Mouse (Mus musculus) midbrain, embryonic 12.5 days (tissue): Measurements from ENCODE around the gene Tmem175. TPM values are rescaled to one million over a fixed set of nuclear protein-coding genes. Genes with fewer than 3 reads are reported as not detected.

Experiments used
- ATAC-seq: fragments of 200-750 bp; cut with Nextera tagmentation; 2 replicates; pipeline ENCODE4 v1.8.0; 2017; ENCODE audit warnings: low read depth, moderate TSS enrichment, moderate library complexity; ENCODE audit not compliant: low FRiP score
- H3K27ac ChIP-seq: fragments of 300-500 bp; sonication (generic); replicated peaks from 2 replicates; pipeline ENCODE4 v1.5.1; 2016; ENCODE audit warnings: mild to moderate bottlenecking
- H3K27me3 ChIP-seq: fragments of 300-500 bp; sonication (generic); 2 replicates; pipeline ENCODE4 v1.6.1; 2016; ENCODE audit warnings: mild to moderate bottlenecking
- H3K36me3 ChIP-seq: fragments of 300-500 bp; sonication (generic); 2 replicates; pipeline ENCODE4 v1.6.1; 2016
- H3K4me1 ChIP-seq: fragments of 300-500 bp; sonication (generic); 2 replicates; pipeline ENCODE4 v1.6.1; 2016
- H3K4me2 ChIP-seq: fragments of 300-500 bp; sonication (generic); replicated peaks from 2 replicates; pipeline ENCODE4 v1.6.1; 2016; ENCODE audit warnings: mild to moderate bottlenecking, moderate library complexity
- H3K4me3 ChIP-seq: fragments of 300-500 bp; sonication (generic); 2 replicates; pipeline ENCODE4 v1.5.1; 2016; ENCODE audit warnings: mild to moderate bottlenecking
- H3K9ac ChIP-seq: fragments of 300-500 bp; sonication (generic); replicated peaks from 2 replicates; pipeline ENCODE4 v1.6.1; 2016; ENCODE audit warnings: mild to moderate bottlenecking, moderate library complexity
- H3K9me3 ChIP-seq: fragments of 300-500 bp; sonication (generic); 2 replicates; pipeline ENCODE4 v1.6.1; 2016; ENCODE audit warnings: mild to moderate bottlenecking
- WGBS: fragments of 180-500 bp; shearing (Covaris S2); methylation state at CpG from one replicate; pipeline ENCODE4 v1.1.7; 2016; 5-methylcytosine and 5-hydroxymethylcytosine counted together
- polyA plus RNA-seq: library from polyadenylated mRNA; unstranded; fragments of >200 nt; fragmentation: Nextera tagmentation; extraction: Ambion mirVana; gene quantifications from 2 replicates; pipeline ENCODE4 v1.2.1, GENCODE M21; 2016

Tmem175 gene
- polyA plus RNA-seq, 1 experiment from 2014 or later = 21.5 TPM

GRCm38 (mm10) chr5:108655891-108656650 is 26.5 kb downstream of the Tmem175 start:
- Histone ChIP-seq H3K4me1 (peaks cover 21% of the 10 kb centered on the region), H3K9ac (no peak overlapping the region), H3K4me3 (no peak overlapping the region), H3K4me2 (no peak overlapping the region), H3K27me3 (no peaks in the 10 kb centered on the region), H3K36me3 (peaks cover 61% of the 10 kb centered on the region), H3K9me3 (no peaks in the 10 kb centered on the region), H3K27ac (no peak overlapping the region)
- no peak for ATAC-seq
- WGBS = 91% methylated on average over 15 of the region's 15 CpGs

- peaks cover 56% of the 10 kb centered on the region for H3K36me3 ChIP-seq
- no peak for ATAC-seq
- no peak overlapping the region for H3K4me2 ChIP-seq
- H3K9ac ChIP-seq = no peak overlapping the region
- WGBS = 77% methylated on average over 5 of the region's 5 CpGs
- no peaks in the 10 kb centered on the region for H3K27me3 ChIP-seq
- 0 out of 2 replicates have a peak overlapping the region, but pooled peaks have one; percentile 7 for H3K27ac ChIP-seq
- H3K9me3 ChIP-seq = no peaks in the 10 kb centered on the region
- H3K4me3 ChIP-seq = no peak overlapping the region
- peaks cover 21% of the 10 kb centered on the region for H3K4me1 ChIP-seq
Observed at GRCm38 (mm10) chr5:108657406-108657805, 27.8 kb downstream of the Tmem175 start.

GRCm38 (mm10) chr5:108658611-108659010 is 29.0 kb downstream of the Tmem175 start:
- Histone ChIP-seq H3K27me3 (peaks cover 5% of the 10 kb centered on the region; the same call in 1 of the 2 replicates), H3K27ac (no peak overlapping the region), H3K36me3 (peaks cover 44% of the 10 kb centered on the region), H3K9me3 (no peaks in the 10 kb centered on the region), H3K4me1 (peaks cover 21% of the 10 kb centered on the region), H3K9ac (no peak overlapping the region), H3K4me3 (no peak overlapping the region), H3K4me2 (no peak overlapping the region; the same call in 1 of the 2 replicates)
- no peak for ATAC-seq
- WGBS = 75% methylated on average over 1 of the region's 1 CpGs

- Histone ChIP-seq H3K4me3 (peak within 1 kb of the TSS; percentile 85), H3K9me3 (no peaks in the 10 kb centered on the region), H3K9ac (peak within 1 kb of the TSS; percentile 91), H3K36me3 (peaks cover 31% of the 10 kb centered on the region), H3K4me1 (peaks cover 21% of the 10 kb centered on the region), H3K27ac (no peak within 1 kb of the TSS), H3K27me3 (peaks cover 5% of the 10 kb centered on the region; the same call in 1 of the 2 replicates), H3K4me2 (peak within 1 kb of the TSS; percentile 90)
- no peak; the same call in none of the 2 replicates for ATAC-seq
- WGBS = 9% methylated on average over 24 of the region's 24 CpGs
Observed at GRCm38 (mm10) chr5:108659698-108660631, 30.4 kb downstream of the Tmem175 start, which contains the start of gene Idua. Gene Idua (plus strand): TSS chr5:108660331.

- peak; percentile 99 for ATAC-seq
- Histone ChIP-seq H3K4me3 (peak overlapping the region; percentile 85), H3K4me1 (peaks cover 21% of the 10 kb centered on the region), H3K36me3 (peaks cover 23% of the 10 kb centered on the region), H3K27ac (no peak overlapping the region), H3K4me2 (peak overlapping the region; percentile 90), H3K27me3 (peaks cover 5% of the 10 kb centered on the region; the same call in 1 of the 2 replicates), H3K9ac (peak overlapping the region; percentile 91), H3K9me3 (no peaks in the 10 kb centered on the region)
- WGBS = 14% methylated on average over 33 of the region's 36 CpGs
Observed at GRCm38 (mm10) chr5:108660632-108661268, 31.2 kb downstream of the Tmem175 start.

- 85% methylated on average over 4 of the region's 4 CpGs for WGBS
- ATAC-seq = no peak
Observed at GRCm38 (mm10) chr5:108662772-108663171, 33.2 kb downstream of the Tmem175 start.

GRCm38 (mm10) chr5:108665066-108665465 is 35.5 kb downstream of the Tmem175 start:
- peaks cover 16% of the 10 kb centered on the region for H3K4me1 ChIP-seq
- no peak overlapping the region for H3K27ac ChIP-seq
- H3K9ac ChIP-seq = no peak overlapping the region
- H3K4me3 ChIP-seq = no peak overlapping the region
- H3K27me3 ChIP-seq = peaks cover 5% of the 10 kb centered on the region
- no peak overlapping the region for H3K4me2 ChIP-seq
- H3K36me3 ChIP-seq = no peaks in the 10 kb centered on the region
- WGBS = 51% methylated on average over 3 of the region's 3 CpGs
- no peaks in the 10 kb centered on the region for H3K9me3 ChIP-seq
- ATAC-seq = no peak

More at GRCm38 (mm10) chr5:108662772-108663171, 33.2 kb downstream of the Tmem175 start:
- H3K4me3 ChIP-seq = no peak overlapping the region
- H3K27me3 ChIP-seq = peaks cover 5% of the 10 kb centered on the region
- H3K4me1 ChIP-seq = peaks cover 21% of the 10 kb centered on the region
- H3K4me2 ChIP-seq = no peak overlapping the region
- peaks cover 4% of the 10 kb centered on the region; the same call in 1 of the 2 replicates for H3K36me3 ChIP-seq
- H3K9ac ChIP-seq = no peak overlapping the region
- H3K9me3 ChIP-seq = no peaks in the 10 kb centered on the region
- no peak overlapping the region for H3K27ac ChIP-seq

- H3K9ac ChIP-seq = no peak overlapping the region
- peaks cover 23% of the 10 kb centered on the region for H3K4me1 ChIP-seq
- no peak overlapping the region for H3K4me3 ChIP-seq
- no peak overlapping the region for H3K27ac ChIP-seq
- H3K9me3 ChIP-seq = no peaks in the 10 kb centered on the region
- H3K36me3 ChIP-seq = peaks cover 13% of the 10 kb centered on the region
- ATAC-seq = no peak
- no peak overlapping the region for H3K4me2 ChIP-seq
- peaks cover 5% of the 10 kb centered on the region for H3K27me3 ChIP-seq
- WGBS = 84% methylated on average over 2 of the region's 2 CpGs
Observed at GRCm38 (mm10) chr5:108667370-108667769, 37.8 kb downstream of the Tmem175 start.

GRCm38 (mm10) chr5:108668387-108668932 is 38.9 kb downstream of the Tmem175 start:
- no peaks in the 10 kb centered on the region for H3K9me3 ChIP-seq
- peaks cover 23% of the 10 kb centered on the region for H3K4me1 ChIP-seq
- H3K36me3 ChIP-seq = peaks cover 14% of the 10 kb centered on the region
- H3K27ac ChIP-seq = 0 out of 2 replicates have a peak overlapping the region, but pooled peaks have one; percentile 85
- WGBS = 16% methylated on average over 3 of the region's 3 CpGs
- peak overlapping the region; percentile 54 for H3K4me3 ChIP-seq
- H3K27me3 ChIP-seq = no peaks in the 10 kb centered on the region; the same call in 1 of the 2 replicates
- H3K9ac ChIP-seq = peak overlapping the region; percentile 74
- H3K4me2 ChIP-seq = peak overlapping the region; percentile 69
- no peak; the same call in 1 of the 2 replicates for ATAC-seq

- Histone ChIP-seq H3K9me3 (no peaks in the 10 kb centered on the region), H3K9ac (peak within 1 kb of the TSS; percentile 74), H3K4me2 (peak within 1 kb of the TSS; percentile 69), H3K4me1 (peaks cover 23% of the 10 kb centered on the region), H3K27me3 (no peaks in the 10 kb centered on the region; the same call in 1 of the 2 replicates), H3K36me3 (peaks cover 14% of the 10 kb centered on the region), H3K4me3 (peak within 1 kb of the TSS; percentile 54), H3K27ac (peak within 1 kb of the TSS; percentile 85)
- ATAC-seq = peak; percentile 82
- 7% methylated on average over 43 of the region's 43 CpGs for WGBS
Observed at GRCm38 (mm10) chr5:108668977-108669936, 39.7 kb downstream of the Tmem175 start, which contains the start of gene Dgkq. Gene Dgkq (minus strand): TSS chr5:108669672.
